Mouse (Mus musculus) heart, postnatal 14 days (tissue): ENCODE results near the gene Fbxw10. TPM values are rescaled to one million over a fixed set of nuclear protein-coding genes. Genes with fewer than 3 reads are reported as not detected.

Source experiments
- DNase-seq, 2 experiments: peaks; one replicate each; pipeline ENCODE4 v3.0.0; 2021 to 2022
- intact Hi-C: fragments of 180-260 bp; cut with DNase I; formaldehyde crosslinking; loops from one replicate; pipeline ENCODE4 v1.15.1; 2025
- long read RNA-seq, 2 experiments: library from polyadenylated mRNA; stranded (forward); transcript quantifications; one replicate each; pipeline ENCODE4 v2.0.0; 2021
- total RNA-seq, 2 experiments: library from RNA; stranded (reverse); gene quantifications; 2 replicates each; pipeline ENCODE4 v1.2.3; 2021

Gene Fbxw10
- under 1 TPM; 0.43 to 0.49 TPM for total RNA-seq
- long read RNA-seq, experiment 1: 0 reads
- long read RNA-seq, experiment 2: 0 reads

DNA sequence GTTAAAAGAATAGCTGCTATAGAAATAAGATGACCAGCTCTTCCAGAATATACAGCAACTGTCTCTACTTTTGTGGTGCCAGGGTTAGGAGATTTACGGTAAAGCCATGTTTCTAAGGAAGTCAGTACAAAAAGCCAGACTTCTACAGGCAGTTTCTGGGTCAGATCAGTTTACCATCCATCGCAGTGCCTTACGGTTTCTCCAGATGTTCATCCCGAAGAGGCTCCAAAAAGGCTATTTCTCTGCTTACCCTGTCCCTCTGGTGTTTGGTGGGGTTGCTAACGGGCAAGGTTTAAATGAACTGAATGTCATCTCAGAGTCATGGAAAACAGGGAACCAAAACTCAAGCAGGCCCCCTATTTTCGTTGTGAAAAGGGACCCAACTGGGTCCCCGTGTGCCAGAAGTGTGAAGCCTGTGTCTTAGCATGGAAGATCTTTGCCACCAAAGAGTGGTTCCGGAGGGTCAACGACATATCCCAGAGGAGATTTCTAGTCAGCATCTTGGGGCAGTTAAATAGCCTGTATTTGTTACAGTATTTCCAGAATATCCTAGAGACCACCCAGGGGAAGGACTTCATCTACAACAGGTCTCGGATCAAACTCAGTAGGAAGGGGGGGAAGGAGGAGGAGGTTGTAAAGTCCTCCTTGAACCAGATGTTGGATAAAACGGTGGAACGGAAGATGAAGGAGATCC lies at the start of gene Fbxw10:
Gene Fbxw10 (plus strand): TSS at position 109 of the 694 bp plus-strand sequence.
- intact Hi-C loops: loop anchor here (2.0 kb wide), 1 partner anchor 26 kb away; the partner anchor contains the start of gene Trim16
- DNase-seq: peak in 1 of 2 experiments; percentile 20

DNA sequence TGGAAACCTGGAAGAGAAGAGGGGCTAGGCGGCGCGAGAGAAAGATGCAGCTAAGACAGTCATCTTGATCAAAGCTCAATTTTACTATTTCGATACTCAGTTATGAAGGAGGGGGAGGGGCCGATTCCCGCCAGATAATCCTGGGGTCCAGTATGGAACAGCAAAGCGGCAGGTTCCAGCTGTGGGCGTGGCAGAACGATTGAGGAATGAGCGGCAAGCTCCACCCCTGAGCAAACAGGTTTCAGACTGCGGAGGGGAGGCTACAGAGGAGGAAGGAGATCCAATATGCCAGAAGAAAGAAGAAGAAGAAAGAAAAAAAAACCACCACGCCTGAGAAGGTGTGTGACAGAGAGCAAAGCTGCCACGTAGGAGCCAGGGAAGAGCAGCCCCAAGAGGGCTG lies 42.8 kb upstream of the Fbxw10 start:
- DNase-seq: no peak
- intact Hi-C loops: no loop called here

DNA sequence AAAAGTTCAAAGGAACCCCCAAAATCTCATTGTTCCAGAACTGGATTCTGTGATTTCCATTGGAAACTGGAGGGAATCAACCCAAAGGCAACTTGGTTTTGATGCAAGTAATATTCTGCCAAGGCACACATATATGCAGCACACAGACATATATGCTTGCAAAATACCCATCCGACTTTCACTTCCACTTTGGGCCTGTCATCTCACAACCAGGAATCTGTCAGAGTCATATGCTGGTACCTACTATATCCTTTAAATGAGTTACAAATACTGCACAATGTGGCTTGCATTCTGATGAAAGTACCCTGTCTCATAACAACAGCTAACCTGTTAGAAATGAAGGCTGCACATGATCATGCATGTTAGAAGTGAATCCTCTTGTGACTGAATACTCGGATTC lies 38.9 kb upstream of the Fbxw10 start:
- DNase-seq: no peak
- intact Hi-C loops: loop anchor here (2.0 kb wide), 1 partner anchor 51 kb away; no protein-coding TSS in a partner anchor

DNA sequence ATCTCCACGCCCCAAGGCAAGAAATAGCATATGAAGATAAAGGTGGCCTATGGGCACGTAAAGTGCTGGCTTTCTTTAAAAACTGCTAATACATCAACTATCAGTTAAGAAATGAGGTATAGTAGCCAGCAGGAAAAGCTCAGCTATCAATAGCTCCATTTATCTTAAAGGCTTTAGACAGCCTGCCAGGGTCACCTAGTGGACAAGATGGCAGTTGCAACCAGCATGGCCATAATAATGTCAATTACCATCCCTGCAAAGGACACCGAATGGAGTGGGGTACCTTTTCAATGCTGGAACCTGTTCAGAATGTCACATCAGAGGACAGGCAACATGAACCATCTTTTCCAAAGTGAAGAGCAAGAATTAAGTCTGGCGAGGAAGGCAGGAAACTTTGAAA lies 37.7 kb upstream of the Fbxw10 start:
- peak; percentile 15 to 39 for DNase-seq
- intact Hi-C loops: loop anchor here (2.0 kb wide), 1 partner anchor 52 kb away; no protein-coding TSS in a partner anchor

DNA sequence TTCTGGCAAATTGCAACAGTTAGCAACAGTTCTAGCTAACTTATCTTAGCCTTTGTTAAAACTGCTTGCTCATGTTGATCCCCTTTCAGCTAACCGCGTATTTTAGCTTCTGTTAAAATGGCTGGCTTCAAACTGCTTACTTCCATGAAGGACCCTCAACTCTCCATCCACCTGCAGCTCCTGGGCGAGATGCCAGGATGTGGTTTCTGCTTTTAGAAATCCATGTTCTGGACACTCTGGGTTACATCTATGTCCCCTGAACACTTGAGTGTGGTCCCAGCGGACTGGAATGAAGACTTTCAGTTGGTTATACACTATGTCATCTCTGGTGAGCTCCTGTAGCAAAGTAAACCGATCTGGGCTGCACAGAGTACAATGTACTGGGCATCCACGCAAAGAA lies 34.6 kb upstream of the Fbxw10 start:
- intact Hi-C loops: loop anchor here (5.0 kb wide), 1 partner anchor 40 kb away; no protein-coding TSS in a partner anchor
- DNase-seq: no peak

DNA sequence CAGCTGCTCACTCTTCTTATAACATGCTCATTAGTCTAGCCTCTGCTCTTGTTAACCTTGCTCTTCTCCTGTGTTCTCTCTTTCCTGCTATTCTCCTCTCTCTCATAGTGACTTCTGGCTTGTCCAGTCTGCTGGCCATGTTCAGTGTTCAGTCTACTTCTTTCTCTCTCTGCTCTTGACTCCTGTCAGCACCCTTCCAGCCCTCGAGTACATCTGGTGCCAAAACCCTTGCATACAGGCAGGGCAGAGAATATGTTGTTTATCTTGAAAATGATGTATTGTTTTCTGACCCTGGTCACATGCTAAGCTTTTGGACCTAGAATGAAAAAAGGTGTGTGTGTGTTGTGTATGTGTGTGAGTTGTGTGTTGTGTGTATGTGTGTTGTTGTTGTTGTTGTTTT lies 33.4 kb upstream of the Fbxw10 start:
- intact Hi-C loops: loop anchor here (5.0 kb wide), 1 partner anchor 39 kb away; no protein-coding TSS in a partner anchor
- DNase-seq: no peak

DNA sequence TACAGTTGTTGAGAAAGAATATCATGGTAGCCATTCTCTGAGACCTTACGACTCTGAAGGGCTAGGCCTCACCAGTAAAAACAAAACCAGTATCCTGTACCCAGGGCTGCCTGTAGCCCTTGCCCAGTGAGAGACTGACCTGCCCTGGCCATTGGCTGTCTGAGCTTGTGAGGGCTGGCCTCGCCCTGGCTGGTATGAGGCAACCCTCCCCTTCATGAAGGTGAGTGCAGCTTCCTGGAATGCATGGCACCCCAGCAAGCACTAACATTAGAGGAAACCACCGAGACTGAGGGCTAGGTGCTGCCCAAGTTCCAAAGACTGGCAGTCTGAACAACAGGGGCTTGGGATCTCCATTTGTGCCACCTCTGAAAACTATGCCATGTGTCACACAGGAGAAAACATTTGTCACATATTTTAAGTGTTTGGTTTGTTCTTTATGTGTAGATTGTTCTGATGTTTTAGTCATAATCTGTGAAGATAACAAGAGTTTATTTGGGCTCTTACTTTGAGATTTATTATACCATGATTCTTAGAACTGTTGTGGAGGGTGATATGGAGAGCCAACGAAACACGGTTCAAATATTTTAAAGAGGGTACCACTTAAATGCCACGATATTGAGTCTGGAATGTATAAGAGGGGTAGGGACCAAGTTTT lies 32.8 kb upstream of the Fbxw10 start:
- intact Hi-C loops: loop anchor here (5.0 kb wide), 1 partner anchor 38 kb away; no protein-coding TSS in a partner anchor

DNA sequence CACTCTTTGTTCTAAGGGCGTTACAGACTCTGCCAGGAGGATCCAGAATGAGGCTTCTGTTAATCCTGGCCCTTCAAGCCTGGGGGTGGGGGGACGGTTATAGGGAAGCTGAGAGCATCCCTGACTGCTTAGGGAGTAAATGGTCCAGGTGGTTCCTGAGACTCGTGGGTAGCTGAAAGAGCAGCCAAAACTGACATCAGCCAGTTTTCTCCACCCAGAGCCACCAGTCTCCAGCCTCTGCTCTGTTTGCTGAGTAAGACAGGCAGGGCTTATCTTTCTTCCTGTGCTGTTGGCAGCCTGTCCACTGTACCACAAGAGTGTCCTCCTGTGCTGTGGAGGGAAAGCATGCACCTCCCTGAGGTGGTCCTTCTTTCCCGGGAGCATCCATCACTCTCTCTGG lies 32.2 kb upstream of the Fbxw10 start:
- no peak for DNase-seq
- intact Hi-C loops: loop anchor here (5.0 kb wide), 2 partner anchors 38 to 212 kb away; no protein-coding TSS in a partner anchor

More for the DNA sequence above, 32.8 kb upstream of the Fbxw10 start:
- DNase-seq: no peak

DNA sequence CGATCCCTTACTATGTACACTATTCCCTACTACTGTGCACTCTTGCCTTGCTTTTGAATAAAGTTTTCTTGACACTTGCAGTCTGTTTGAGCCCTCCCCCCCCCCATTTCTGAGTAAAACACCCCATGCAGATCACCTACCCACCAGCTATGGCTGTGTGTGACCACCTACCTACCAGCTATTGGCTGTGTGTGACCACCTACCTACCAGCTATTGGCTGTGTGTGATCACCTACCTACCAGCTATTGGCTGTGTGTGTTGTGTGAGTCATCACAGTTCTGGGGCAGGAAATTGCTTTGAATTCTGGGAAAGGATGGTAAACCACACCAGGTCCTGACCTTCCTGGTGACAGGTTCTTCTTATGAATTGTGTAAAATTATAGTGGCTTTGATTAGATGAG lies 31.4 kb upstream of the Fbxw10 start:
- intact Hi-C loops: loop anchor here (5.0 kb wide), 1 partner anchor 213 kb away; no protein-coding TSS in a partner anchor
- no peak for DNase-seq

DNA sequence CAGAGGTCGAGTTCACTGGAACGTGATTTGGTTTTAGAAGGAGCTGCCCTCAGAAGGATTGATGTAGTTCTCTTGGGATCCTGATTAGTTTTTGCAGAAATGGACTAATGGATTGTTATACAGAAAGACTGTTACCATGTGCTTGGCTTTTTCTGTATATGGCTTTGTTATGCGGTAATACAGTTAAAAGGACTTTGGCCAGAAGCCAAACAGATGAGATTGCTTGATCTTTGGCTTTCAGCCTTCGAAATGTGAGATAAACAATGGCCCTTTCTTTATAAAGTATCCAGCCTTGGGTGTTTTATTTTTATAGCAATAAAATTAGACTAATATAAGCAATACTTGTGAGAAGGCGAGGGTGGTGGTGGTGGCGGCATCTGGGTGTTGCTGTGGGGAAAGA lies 30.3 kb upstream of the Fbxw10 start:
- no peak for DNase-seq
- intact Hi-C loops: loop anchor here (5.0 kb wide), 1 partner anchor 214 kb away; no protein-coding TSS in a partner anchor

DNA sequence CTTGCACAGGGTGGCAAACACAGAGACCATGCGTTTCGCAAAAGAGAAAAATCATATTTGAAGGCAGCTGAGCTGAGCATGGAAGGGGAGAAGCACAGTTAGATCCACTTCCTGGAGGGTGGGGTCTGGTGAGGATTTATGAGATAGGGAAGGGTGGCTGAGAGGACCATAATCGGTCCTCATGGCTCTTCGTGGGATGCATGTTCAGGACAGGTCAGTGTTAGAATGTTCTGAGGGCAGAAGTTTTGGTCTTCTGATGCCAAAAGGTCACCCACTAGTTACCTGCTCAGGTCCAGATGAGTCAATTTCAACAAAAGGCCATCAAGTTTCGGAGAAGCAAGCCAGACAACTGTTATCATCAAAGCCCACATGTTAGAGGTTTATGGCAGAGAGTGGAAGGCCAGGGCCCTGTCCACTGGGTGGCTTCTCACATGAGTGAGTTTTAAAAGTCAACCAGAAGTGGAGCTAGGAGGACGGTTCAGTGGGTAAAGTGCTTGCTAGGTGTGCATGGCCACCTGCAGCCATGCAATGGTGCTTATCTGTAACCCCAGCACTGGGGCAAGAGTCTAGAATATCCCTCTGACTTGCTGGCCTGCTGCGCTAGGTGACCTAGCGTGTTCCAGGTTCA lies 27.7 kb upstream of the Fbxw10 start:
- intact Hi-C loops: loop anchor here (5.0 kb wide), 1 partner anchor 217 kb away; no protein-coding TSS in a partner anchor
- no peak for DNase-seq

DNA sequence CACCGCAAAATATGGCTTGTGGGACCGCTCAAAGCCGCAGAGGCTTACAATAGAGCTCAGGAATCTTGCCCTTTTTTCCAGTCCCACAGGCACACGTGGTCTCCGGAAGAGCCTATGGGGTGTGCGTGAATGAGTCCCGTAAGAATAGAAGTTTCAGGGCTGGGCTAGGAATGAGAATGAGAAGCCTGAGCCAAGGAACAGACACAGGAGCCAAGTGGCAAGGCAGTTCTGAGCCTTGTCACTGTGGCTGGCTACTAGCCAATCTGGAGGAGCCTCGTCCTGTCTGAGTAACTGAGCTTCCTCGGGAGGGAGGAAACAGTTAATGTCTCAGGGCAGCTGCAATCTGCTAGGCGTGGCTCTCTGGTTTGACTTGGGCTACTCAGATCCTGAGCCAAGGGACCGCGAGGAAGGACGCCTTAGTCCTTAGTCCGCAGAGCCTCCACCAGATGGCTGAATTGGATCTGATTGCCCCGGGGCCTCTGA lies 26.8 kb upstream of the Fbxw10 start, which contains the start of gene Trim16:
Gene Trim16 (plus strand): TSS at position 173 of the 483 bp plus-strand sequence.
- intact Hi-C loops: loop anchor here (2.0 to 10.0 kb wide), 2 partner anchors 27 to 315 kb away; partner anchors contain the start of gene Fbxw10

DNA sequence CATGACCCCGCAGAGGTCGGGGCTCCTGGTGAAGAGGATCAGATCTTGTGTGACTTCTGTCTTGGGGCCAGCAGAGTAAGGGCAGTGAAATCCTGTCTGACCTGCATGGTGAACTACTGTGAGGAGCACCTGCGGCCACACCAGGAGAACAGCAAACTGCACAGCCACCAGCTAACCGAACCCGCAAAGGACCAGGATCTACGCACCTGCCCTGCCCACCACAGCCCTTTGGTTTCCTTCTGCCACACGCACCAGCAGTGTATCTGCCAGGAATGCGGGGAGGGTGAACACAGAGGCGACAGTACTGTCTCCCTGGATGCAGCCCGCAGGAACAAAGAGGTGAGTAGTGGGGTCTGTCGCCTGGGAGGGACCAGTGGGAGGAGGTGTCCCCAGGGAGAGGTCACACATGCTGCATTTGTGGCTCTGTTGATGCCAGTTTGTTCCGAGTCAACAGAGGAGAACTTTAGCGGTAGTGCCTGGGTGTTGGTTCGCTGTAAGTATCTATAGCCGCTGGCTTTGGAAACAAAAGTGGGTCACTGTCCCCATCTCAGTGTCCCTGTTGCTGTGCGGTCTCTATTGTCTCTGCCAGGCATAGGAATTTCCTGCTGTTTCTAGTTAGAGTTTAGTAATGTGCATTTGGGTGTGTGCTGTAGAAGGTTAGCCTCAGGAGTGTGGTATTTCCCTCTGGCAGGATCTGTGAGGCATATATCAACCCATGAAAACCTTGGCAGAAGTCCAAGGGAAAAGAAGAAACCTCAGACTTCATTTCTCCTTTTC lies 26.0 kb upstream of the Fbxw10 start:
- intact Hi-C loops: loop anchor here (2.0 to 10.0 kb wide), 2 partner anchors 26 to 314 kb away; partner anchors contain the start of gene Fbxw10
- peak; percentile 30 to 35 for DNase-seq

More for the DNA sequence above, 26.8 kb upstream of the Fbxw10 start, which contains the start of gene Trim16:
- peak; percentile 76 to 86 for DNase-seq

DNA sequence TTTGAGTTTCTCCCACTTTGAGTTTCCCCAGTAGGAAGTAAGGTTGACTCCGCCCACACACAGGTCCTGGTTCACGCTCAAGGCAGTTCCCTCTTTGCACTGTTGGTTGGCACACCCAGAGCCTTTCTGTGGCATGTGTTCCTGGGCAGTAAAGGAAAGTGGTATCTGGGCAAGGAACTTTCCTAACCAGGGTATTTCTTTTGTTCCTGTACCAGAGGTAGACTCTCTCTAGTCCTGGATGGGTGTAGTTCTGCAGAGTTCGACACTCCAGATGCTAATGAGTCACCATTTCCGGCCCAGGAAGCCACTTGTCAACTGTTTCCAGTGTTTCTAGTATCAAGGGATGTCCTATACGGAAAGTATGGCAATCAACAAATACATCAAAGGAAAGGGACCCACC lies 25.0 kb upstream of the Fbxw10 start:
- intact Hi-C loops: loop anchor here (2.0 to 10.0 kb wide), 2 partner anchors 25 to 313 kb away; partner anchors contain the start of gene Fbxw10
- peak; percentile 23 to 27 for DNase-seq

DNA sequence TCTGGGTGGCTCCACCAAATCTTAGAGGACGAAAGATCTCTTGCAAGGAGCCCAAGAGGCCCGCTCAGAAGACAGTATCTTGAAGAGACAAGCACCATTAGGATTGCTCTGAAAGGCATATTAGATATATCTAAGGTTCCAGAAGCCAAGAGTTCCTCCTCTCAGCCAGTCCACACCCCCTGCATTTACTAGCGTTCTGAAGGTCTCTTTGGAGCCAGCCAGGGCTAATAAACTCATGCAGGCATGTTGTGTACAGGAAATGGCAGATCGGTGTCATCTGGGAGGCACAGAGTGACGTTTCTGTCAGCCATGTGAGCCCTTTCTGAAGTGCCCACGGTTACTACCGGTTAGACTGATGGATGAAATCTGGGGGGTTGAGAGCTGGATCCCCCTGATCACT lies 22.7 kb upstream of the Fbxw10 start:
- DNase-seq: no peak
- intact Hi-C loops: loop anchor here (10.0 kb wide), 1 partner anchor 311 kb away; no protein-coding TSS in a partner anchor

DNA sequence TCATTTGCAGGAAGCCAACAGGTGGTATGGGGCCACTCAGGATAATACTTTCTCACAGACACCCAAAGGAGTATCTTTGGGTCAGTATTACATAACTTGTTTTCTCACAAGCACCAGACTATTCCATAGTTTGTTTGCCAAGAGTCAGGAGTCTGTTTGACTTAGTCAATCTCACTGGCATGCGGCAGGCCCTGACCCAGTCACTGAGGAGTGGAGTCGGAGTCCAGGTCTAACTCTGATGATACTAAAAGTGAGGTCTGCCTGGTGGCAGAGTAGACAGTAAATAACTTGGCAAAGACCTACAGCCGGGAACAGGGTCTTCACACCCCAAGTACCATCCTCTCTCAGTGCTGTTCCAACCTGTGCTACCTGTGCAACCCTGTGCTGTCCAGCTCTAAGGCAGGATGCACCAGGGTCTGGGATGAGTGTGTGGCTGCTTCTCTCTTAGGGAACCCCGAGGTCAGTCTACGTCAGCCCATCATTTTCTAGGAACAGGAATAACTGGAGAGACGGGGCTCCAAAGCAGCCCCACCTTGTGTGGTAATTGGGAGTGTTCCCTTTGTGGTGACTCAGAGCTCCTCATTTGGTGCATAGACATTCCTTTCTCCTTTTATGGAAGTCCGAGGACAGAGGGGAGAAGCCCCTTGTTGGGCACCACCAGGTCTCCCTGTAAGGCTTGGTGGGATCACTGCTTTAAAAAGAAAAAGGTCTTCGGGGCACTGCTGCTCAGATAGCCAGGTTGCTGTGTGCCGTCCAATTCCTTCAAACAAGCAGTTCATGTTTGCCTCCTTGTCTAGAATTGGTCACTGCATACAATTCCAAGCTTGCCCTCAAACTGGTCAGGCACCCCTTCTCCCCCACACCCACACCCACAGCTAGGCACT lies 21.4 kb upstream of the Fbxw10 start:
- intact Hi-C loops: loop anchor here (10.0 kb wide), 1 partner anchor 309 kb away; no protein-coding TSS in a partner anchor
- DNase-seq: no peak

DNA sequence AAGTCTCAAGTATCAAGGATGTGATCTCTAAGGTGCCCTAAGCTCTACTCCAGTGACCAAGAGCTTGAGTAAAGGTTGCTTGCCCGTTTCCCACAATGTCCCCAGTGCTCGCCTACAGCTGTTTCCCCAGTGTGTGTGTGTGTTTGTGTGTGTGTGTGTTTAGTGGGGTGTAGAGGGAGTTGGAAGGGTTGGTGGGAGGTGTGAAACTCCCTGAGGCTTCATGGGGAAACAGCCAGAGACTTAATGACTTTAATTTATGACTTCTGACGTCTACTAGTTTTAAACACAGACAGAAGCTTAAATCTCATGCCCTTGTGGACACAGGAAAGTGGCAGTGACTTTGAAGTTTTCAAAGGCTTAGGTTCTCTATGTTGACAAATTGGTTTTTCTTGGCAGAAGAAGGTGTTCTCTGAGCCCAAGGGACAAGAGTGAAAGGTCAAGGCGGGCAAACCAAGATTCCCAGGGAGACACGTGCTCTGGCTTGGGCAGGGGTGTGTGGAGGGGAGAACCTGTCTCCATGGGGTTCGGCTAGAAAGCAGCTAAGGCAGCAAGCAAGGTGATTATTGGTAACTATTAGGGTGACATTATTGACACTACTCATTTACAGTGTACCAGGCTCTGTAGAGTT lies 20.6 kb upstream of the Fbxw10 start:
- intact Hi-C loops: loop anchor here (10.0 kb wide), 1 partner anchor 309 kb away; no protein-coding TSS in a partner anchor
- DNase-seq: no peak

DNA sequence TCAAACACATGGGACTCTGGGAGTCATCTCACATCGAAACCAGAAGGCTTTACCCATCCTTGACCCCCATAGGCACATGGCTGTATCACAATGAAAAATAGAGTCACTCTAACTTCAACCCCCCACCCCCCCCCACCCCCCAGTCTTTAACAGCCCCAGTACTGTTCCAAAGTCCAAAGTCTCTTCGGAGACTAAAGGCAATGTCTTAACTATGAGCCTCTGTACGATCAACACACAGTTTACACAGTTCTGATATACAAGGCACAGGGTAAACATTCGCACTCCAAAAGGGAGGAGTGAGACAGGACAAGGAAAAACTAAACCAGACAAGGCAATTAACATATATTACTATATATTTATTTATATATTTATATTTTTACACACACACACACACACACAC lies 19.7 kb upstream of the Fbxw10 start:
- intact Hi-C loops: loop anchor here (10.0 kb wide), 1 partner anchor 308 kb away; no protein-coding TSS in a partner anchor
- no peak for DNase-seq
